Mouse (Mus musculus): ENCODE data around the gene N4bp3.

DNA sequence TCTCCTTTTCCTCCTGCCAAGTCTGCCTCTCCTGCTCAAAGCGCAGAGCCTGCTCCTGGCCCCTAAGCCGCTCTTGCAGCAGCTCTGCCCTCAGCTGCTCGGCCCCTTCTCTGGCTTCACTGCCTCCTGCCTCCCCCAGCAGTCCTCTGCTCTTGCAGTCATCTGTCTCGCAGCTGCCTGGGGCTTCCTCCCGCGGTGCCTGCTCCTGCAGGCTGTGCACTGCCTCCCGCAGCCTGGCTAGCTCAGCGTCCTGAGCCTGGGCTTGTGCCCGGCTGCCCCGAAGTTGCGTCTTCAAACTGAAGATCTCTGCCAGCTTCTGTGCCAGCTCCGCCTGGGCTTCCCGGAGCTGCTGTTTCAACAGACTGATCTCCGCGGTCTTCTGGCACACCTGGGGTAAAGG lies 6.9 kb downstream of the N4bp3 start:
- TF ChIP-seq GATA1 (IDR thresholded peaks at IDR 0.05; ENCODE audit: borderline replicate concordance, low read length), result no peak
- TF ChIP-seq FLI1 (IDR thresholded peaks at IDR 0.05; ENCODE audit: low read length), result no peak

Data from megakaryocyte, embryonic 14.5 days (primary cell).